Mouse (Mus musculus) embryonic facial prominence, embryonic 11.5 days (tissue): ENCODE data around the gene Gm12216. TPM values are rescaled to one million over a fixed set of nuclear protein-coding genes. Genes with fewer than 3 reads are reported as not detected.

Experiments used
- ATAC-seq: fragments of 200-750 bp; cut with Nextera tagmentation; replicated peaks from 2 replicates; pipeline ENCODE4 v1.8.0; 2017; ENCODE audit warnings: low read depth; ENCODE audit not compliant: insufficient number of reproducible peaks, low FRiP score, low TSS enrichment
- DNase-seq: peaks from one replicate; pipeline ENCODE4 v3.0.0-alpha.2; 2015; ENCODE audit warnings: low spot score
- H3K27ac ChIP-seq: fragments of 300-500 bp; sonication (generic); replicated peaks from 2 replicates; pipeline ENCODE4 v1.5.1; 2014; ENCODE audit warnings: mild to moderate bottlenecking, low read depth, low read length, control low read depth
- H3K27me3 ChIP-seq: fragments of 300-500 bp; sonication (generic); 2 replicates; pipeline ENCODE4 v1.6.1; 2014; ENCODE audit warnings: mild to moderate bottlenecking, low read length, moderate library complexity, mixed read lengths; ENCODE audit not compliant: control insufficient read depth, insufficient read depth
- H3K36me3 ChIP-seq: fragments of 300-500 bp; sonication (generic); replicated peaks from 2 replicates; pipeline ENCODE4 v1.6.1; 2014; ENCODE audit warnings: low read depth, mild to moderate bottlenecking, low read length, moderate library complexity, mixed read lengths; ENCODE audit not compliant: control insufficient read depth, insufficient read depth
- H3K4me1 ChIP-seq: fragments of 300-500 bp; sonication (generic); 2 replicates; pipeline ENCODE4 v1.6.1; 2014; ENCODE audit warnings: low read length, mixed read lengths; ENCODE audit not compliant: control insufficient read depth, insufficient read depth
- H3K4me2 ChIP-seq: fragments of 300-500 bp; sonication (generic); 2 replicates; pipeline ENCODE4 v1.6.1; 2014; ENCODE audit warnings: low read depth, mild to moderate bottlenecking, control low read depth, low read length, moderate library complexity
- H3K4me3 ChIP-seq: fragments of 300-500 bp; sonication (generic); 2 replicates; pipeline ENCODE4 v1.5.1; 2014; ENCODE audit warnings: low read depth, low read length, control low read depth
- H3K9ac ChIP-seq: fragments of 300-500 bp; sonication (generic); replicated peaks from 2 replicates; pipeline ENCODE4 v1.6.1; 2014; ENCODE audit warnings: mild to moderate bottlenecking, control low read depth, low read length
- H3K9me3 ChIP-seq: fragments of 300-500 bp; sonication (generic); replicated peaks from 2 replicates; pipeline ENCODE4 v1.6.1; 2016; ENCODE audit warnings: mild to moderate bottlenecking, low read length, inconsistent platforms, mixed read lengths; ENCODE audit not compliant: control insufficient read depth
- WGBS: fragments of 180-500 bp; shearing (Covaris S2); extraction: QIAGEN DNeasy Blood & Tissue Kit; methylation state at CpG from one replicate; pipeline ENCODE4 v1.1.7; 2014; 5-methylcytosine and 5-hydroxymethylcytosine counted together
- polyA plus RNA-seq: library from polyadenylated mRNA; unstranded; fragments of >200 nt; fragmentation: Nextera tagmentation; extraction: Ambion mirVana; gene quantifications from 2 replicates; pipeline ENCODE4 v1.2.1, GENCODE M21; 2014

The Gm12216 gene
- polyA plus RNA-seq, 1 experiment from 2014 or later, result not detected

DNA sequence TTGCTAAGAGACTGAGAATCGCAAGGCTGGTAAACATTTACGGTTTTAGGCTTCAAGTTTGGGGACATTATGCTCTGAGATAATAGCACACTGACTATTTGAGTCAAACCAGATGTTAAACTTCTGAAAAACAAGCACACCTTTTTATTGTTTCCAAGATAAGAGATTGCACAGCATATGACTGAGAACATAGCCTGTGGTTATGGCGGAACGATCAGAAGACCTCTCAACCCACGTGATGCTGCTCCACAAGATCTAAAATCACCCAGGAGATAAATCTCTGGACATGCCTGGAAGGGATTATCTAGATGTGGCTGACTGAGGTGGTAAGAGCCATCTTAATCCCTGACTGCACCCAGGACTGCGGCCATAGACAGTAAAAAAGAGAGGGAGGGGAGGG, 37.9 kb upstream of the Gm12216 start:
- DNase-seq (no peak), ATAC-seq (no peak)
- Histone ChIP-seq H3K9ac (no peak overlapping the region), H3K4me2 (no peak overlapping the region), H3K27me3 (no peaks in the 10 kb centered on the region), H3K4me1 (no peaks in the 10 kb centered on the region), H3K9me3 (no peaks in the 10 kb centered on the region), H3K4me3 (no peak overlapping the region), H3K27ac (no peak overlapping the region), H3K36me3 (no peaks in the 10 kb centered on the region)
- 81% methylated on average over 6 of the region's 6 CpGs for WGBS

DNA sequence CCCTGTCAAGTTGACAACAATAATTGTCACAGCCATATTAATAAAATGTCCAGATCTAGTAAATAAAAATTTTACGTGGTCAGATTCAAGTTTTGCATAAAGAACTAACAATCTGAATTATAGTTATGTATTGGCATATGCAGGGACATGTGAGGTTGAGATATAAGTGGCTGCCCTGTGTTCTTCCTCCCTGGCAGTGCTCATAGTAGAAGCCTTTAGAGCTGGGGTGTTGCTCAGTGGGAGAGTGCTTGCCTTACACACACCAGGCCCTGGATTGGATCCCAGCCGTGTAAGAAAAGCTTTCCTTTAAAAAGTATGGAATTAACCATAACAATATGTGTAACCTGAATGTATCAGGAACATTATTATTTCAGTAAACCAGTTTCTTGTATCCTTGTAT, 34.4 kb upstream of the Gm12216 start:
- Histone ChIP-seq H3K36me3 (no peaks in the 10 kb centered on the region), H3K9me3 (no peaks in the 10 kb centered on the region), H3K4me3 (no peak overlapping the region), H3K9ac (no peak overlapping the region), H3K27me3 (no peaks in the 10 kb centered on the region), H3K27ac (no peak overlapping the region), H3K4me1 (no peaks in the 10 kb centered on the region), H3K4me2 (no peak overlapping the region)
- ATAC-seq (no peak), DNase-seq (no peak)
- WGBS, result 66% methylated on average over 2 of the region's 2 CpGs

DNA sequence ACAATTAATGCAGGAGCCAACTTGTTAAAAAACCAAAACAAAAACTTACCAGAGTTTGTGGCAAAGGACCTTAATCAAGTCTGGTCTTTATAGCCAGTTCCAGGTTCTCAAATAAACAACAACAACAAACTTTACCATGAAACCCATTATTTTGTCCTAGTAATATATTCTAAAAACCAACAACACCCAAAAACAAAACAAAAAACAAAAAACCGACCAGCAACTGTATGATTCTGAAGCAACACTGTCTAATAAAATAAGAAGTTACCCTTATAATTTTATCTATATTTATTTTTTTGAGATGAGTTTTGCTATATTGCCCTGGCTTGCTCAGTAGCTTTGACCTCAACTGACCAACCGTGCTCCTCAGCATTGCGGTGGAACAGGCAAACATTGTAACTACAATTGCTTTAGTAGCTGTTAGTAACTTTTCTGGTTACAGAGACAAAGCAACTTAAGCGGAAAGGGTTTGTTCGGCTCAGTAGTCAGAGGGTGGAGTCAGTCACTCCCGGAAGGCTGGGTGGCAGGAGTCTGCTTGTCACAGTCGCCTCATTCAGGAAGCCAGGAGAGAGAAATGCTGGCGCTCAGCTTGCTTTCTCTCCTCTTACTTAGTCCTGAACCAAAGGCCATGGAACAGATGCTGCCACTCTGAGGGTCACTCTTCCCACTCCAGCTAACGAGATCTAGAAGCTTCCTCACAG, 33.8 kb upstream of the Gm12216 start:
- Histone ChIP-seq H3K4me1 (no peaks in the 10 kb centered on the region), H3K4me2 (no peak overlapping the region), H3K9me3 (no peaks in the 10 kb centered on the region), H3K36me3 (no peaks in the 10 kb centered on the region), H3K27me3 (no peaks in the 10 kb centered on the region), H3K4me3 (no peak overlapping the region), H3K27ac (no peak overlapping the region), H3K9ac (no peak overlapping the region)
- WGBS, result 41% methylated on average over 9 of the region's 9 CpGs
- DNase-seq (no peak), ATAC-seq (no peak)

DNA sequence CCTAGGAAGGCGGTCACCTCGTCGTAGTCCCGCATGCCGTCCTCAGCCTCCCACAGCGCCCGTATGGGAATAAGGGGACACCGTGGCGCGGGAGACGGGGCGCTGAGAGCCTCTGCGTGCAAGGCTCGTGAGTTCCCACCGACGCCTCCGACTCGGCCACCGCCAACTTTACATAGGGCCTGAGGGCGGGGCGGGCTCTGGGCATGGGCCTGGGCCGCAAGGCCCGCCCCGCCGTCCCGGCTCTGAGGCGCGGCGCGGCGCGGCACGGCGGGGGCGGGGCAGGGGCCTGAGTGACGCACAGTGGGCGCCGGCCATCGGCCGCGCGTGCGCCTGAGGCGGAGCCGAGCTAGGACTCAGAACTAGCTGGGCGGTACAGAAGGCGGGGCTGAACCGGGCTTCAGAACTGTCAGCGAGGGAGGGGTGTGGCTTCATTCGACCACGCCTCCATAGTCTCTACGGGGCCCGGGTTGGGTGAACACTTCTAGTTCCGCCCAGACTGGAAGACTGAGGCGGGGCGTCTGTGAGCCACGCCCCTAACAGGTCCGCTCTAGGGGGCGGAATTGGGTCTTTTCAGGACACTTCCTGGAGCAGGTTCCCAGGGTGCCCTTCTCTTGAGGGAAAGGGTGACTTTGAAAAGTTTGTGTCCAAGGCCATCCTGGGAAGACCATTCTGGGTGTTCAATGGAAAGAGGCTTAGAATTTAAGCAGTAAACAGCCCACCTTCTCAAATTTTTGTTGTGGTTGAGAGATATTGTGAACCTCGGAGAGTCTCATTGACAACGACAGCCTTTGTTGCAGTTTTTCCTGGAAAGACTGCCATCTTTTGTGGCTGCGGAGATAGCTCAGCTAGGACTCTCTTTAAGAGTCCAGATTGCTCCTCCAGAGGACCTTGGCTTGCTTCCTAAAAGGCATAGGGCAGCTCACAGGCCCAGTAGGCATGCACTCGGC, 32.7 kb upstream of the Gm12216 start, which contains the start of gene Slc22a5:
TSS of gene Slc22a5 (minus strand) at position 156 of the 947 bp plus-strand sequence.
- H3K36me3 ChIP-seq, result no peaks in the 10 kb centered on the region
- H3K27ac ChIP-seq, result no peak within 1 kb of the TSS
- H3K4me2 ChIP-seq, result peak within 1 kb of the TSS; percentile 75
- WGBS, result 4% methylated on average over 61 of the region's 63 CpGs
- DNase-seq (peak; percentile 99), ATAC-seq (peak; percentile 97)
- no peaks in the 10 kb centered on the region for H3K4me1 ChIP-seq
- H3K27me3 ChIP-seq, result no peaks in the 10 kb centered on the region
- peak within 1 kb of the TSS; percentile 51 for H3K4me3 ChIP-seq
- H3K9ac ChIP-seq, result peak within 1 kb of the TSS; percentile 62
- no peaks in the 10 kb centered on the region for H3K9me3 ChIP-seq

DNA sequence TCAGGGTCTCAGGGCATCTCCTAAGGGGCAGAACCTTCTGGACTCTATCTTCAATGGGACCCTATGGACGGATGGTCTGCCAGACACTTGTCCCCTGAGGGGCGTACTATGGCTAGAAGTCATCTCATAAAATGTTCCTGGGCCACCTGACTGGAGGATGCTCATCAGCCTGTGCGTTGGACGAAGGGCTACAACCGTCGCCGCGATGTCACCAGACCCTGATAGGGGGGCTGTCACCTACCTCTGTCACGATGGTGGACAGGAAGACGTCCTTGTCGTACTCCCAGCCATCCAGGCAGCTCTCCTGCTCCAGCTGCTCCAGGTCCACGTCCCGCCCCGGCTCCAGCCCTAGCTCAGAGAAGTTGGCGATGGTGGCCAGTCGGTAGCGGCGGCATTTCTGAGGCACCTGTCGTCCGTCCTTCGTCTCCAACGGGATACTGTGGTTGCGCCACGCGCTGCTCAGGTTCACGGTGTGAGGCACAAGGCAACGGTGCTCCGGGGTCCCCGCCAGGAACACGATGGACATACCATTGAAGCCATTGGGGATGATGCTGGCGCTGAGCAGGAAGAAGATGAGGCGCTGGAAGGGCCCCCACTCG, 31.9 kb upstream of the Gm12216 start:
- 2% methylated on average over 33 of the region's 33 CpGs for WGBS

DNA sequence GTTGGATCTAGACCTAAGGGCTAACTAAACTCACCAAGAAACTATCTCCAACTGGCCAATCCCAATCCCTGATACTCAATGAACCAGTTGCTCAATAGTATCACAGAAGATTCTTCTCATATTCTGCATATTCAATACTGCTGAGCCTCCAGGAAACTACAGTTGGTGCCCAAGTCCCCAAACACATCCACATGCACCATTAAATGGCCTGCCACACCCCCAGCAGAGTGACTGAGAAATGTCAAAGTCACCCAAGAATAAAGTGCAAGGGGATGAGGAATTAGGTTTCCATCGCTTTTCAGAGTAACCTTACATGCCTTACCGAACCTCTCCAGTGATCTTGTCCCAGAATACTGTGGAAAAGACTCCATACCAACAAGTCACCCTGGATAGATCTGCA, 31.2 kb upstream of the Gm12216 start:
- no peaks in the 10 kb centered on the region for H3K27me3 ChIP-seq
- WGBS, result 84% methylated on average over 2 of the region's 2 CpGs
- no peak for ATAC-seq
- no peak overlapping the region for H3K4me2 ChIP-seq
- H3K9ac ChIP-seq, result no peak overlapping the region
- no peak for DNase-seq
- H3K36me3 ChIP-seq, result no peaks in the 10 kb centered on the region
- H3K4me1 ChIP-seq, result no peaks in the 10 kb centered on the region
- no peaks in the 10 kb centered on the region for H3K9me3 ChIP-seq
- no peak overlapping the region for H3K27ac ChIP-seq
- no peak overlapping the region for H3K4me3 ChIP-seq

More for the DNA sequence above, 31.9 kb upstream of the Gm12216 start:
- DNase-seq (no peak), ATAC-seq (0 out of 2 replicates have a peak, but pooled peaks have one; percentile 24)
- peak overlapping the region; percentile 51 for H3K4me3 ChIP-seq
- H3K9me3 ChIP-seq, result no peaks in the 10 kb centered on the region
- peak overlapping the region; percentile 75 for H3K4me2 ChIP-seq
- H3K9ac ChIP-seq, result peak overlapping the region; percentile 62
- no peaks in the 10 kb centered on the region for H3K36me3 ChIP-seq
- H3K27me3 ChIP-seq, result no peaks in the 10 kb centered on the region
- no peaks in the 10 kb centered on the region for H3K4me1 ChIP-seq
- no peak overlapping the region for H3K27ac ChIP-seq

DNA sequence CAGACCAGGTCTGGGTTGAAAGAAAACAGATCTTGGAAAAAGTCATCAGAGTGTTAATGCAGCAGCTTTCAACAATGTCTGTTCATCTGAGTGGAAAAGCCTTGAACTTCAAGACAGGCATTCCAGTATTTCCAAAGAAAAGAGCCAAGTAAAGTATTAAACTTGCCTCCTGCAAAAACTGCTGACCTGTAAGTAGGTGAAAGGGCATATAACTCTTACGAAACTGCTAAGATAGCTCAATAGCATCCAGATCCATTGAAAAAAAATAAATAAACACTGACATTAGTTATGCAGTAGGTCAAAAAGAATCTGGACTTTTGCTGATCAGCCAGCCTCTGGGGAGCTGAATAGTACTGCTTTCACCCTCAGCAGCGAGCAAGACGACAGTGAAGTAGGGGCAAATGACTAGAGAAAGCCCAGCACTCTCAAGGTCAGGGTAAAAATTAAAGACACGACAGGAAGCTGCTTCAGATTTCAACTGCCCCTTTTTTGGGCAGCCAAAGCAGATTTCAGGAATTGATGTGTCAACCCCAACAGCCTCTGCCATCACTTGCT, 30.1 kb upstream of the Gm12216 start:
- Histone ChIP-seq H3K4me1 (no peaks in the 10 kb centered on the region), H3K9ac (no peak overlapping the region)

More for the DNA sequence above, 30.1 kb upstream of the Gm12216 start:
- no peaks in the 10 kb centered on the region for H3K36me3 ChIP-seq
- DNase-seq (no peak), ATAC-seq (no peak)
- H3K27me3 ChIP-seq, result no peaks in the 10 kb centered on the region
- no peak overlapping the region for H3K27ac ChIP-seq
- no peaks in the 10 kb centered on the region for H3K9me3 ChIP-seq
- H3K4me2 ChIP-seq, result no peak overlapping the region
- WGBS, result 44% methylated on average over 4 of the region's 4 CpGs
- no peak overlapping the region for H3K4me3 ChIP-seq
